Mouse (Mus musculus) natural killer cell, adult 2 months (primary cell): Measurements from ENCODE around the gene Plcd1.

Experiments
- DNase-seq, 2 experiments: peaks; one replicate each; pipeline ENCODE4 v3.0.0; 2022; ENCODE audit warnings: low spot score in 2 of 2

Gene Plcd1

DNA sequence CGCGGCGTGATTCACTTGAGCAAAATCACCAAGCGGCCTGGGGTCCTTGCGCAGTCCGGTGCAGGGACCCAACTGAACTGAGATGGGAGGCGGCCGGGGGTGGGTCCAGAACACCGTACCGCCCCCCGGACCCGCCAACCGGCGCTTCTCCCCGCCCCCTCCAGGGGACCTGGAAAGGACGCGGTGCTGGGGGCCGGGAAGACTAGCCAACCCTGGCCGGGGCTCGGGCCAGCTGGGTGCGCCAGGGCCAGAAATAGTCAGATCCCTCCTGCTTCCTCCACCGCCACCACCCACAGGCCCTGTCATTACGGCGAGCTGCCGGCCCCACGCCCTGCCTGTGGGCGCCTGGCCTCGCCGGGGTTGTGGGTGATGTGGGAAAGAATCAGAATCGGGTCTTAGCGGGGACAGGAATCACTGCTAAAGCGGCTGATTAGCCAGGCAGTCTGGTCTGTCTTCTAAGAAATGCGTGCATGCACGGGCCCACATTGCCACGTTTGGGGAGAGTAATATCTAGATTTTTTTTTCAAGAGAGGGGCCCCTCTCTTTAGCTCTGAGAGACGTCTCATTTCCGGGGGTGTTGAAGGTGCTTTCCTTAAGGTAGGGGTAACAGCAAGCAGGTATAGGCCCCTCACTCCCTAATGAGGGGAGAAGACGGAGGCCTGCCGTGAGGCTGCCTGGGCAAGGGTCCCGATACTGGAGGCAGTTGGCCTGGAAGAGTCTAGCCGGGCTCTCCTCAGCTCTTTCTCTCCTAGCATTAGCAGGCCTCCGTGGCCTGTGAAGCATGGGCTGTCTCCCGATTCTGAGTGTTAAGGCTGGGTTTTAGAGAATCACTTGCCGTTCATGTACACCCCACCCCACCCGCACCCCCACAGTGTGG is at the start of gene Plcd1:
Gene Plcd1, minus strand, starts transcription at position 84 of the 877 bp plus-strand sequence.
- DNase-seq = no peak

DNA sequence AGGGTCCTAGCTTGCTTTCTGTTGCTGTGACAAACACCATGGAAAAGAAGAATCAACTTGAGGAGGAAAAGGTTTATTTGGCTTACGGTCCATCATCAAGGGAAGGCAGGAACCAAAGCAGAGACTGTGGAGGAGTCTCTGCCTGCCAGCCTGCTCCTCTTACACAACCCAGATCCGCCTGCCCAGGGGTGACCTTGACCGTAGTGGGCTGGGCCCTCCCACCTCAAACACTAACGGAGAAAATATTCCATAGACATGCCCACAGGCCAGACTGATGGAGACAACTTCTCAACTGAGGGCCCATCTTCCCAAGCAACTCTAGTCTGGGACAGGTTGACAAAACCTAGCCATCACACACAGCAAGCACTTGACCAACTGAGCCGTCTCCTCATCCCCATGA is 48.8 kb upstream of the Plcd1 start:
- no peak for DNase-seq

DNA sequence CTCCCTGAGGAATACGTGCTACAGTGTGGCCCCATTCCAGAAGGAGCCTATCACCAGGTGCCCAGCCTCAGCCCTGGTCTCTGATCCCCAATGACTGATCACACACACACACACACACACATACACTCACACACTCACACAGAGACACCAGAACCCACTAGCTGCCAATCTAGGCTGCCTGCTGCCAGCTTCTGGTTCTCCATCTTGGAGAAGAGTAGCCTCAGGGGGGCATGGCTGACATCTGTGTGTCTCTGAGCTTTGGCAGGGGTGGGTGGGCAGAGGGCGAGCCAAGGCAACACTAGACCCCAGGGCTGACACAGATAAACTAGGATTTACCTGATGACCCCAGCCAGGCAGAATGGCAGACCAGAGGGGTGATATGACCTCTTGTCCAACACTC is 45.5 kb upstream of the Plcd1 start:
- DNase-seq = no peak

DNA sequence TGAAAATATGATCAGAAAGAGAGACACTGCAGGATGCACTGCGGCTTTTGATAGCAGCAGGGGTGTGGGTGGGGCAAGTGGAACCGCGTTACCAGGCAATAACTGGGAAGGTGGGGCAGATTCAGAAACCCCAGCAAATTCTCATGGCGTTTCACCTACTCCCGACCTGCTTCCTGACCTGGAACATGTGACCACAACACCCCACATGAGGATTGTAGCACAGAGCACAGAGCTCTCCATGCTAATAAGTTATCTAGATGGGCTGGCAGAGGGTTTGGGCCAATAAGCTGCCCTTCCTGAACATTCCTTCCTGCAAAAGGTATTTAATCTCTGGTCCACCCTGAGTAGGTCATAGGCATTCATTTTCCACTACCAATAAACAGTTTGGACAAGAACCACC is 37.4 kb upstream of the Plcd1 start:
- no peak for DNase-seq

DNA sequence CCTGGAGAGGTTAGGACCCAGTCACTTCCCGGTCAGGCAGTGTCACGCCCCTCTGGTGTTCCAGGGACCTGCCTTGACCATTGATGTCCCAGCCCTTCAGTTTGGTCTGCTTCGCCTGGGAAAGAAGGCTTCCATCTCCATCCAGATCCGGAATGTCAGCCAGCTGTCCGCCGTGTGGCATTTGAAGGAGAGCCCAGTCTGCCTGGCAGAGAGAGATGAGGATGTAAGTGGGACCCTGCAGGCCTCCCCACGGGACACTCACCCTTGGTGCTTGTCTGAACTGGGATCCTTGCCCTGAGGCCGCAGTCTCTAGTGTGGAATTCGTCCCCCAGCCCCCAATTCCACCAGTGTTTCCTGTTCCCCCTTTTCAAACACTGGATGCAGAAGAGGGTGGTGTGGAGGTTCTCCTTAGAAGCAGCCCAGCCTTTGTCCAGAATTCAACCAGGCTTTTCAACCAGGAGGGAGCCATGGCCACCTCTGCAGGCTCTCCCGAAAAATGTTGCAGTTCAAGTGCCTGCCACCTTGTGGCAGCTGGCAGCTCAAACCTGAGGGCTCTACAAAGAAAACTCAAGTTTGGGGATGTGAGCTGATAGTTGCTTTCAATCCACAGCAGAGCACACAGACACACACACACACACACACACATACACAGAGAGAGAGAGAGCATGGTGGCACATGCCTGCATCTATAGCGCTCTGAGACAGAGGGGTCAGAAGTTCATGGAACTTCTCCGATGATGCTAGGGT is 35.3 kb upstream of the Plcd1 start:
- DNase-seq = no peak

DNA sequence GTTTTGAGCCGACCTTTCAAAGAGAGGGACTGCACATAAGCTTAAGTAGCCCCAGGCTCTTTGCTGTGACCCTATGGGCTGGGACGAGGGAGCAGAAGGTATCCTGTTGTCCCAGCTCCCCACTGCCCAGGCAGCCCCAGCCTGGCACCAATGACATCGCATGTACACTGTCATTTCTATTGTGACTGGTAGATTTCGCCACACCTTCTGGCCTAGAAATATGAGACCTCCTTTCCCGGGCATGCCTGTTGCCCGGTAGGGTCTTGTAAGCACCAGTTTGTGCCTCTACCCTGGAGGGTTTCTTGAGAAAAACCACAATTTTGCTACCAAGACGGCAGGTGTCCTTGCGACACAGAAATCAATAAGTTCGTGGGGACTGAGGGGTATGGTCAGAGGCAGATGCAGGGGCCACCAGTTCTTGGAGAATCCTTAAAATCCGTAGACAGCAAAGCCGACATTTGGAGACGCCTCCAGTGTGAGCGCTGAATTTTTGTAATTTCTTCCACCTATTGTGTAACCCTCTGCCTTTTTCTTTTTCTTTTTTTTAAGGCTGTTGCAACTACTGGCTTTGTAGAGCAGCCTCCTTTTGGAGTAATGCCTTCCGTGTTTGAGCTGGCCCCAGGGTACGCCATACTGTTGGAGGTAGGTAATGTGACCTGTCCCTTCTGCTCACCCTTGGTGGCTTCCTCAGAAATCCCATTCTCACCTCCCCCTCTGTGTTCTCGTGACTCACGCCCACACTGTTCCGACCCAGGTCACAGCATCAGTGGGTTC is 29.5 kb upstream of the Plcd1 start:
- DNase-seq = no peak

DNA sequence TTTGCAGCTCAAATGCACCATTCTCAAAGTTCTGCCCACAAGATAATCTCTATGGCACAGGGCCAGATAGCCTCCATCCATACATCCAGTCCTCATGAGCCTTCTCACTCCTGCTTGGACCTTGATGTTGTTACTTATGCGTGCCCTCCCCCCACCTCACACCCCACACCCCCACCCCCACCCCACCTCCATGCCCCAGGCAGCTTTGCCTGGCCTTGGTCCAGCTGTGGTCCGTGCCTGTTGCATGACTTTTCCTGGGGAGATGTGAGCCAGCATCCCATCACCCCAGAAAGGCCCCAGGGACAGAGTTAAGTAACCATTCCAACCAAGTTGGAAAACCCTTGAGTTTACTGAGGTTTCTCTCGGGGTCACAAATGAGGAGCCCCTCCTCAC is 26.9 kb upstream of the Plcd1 start:
- DNase-seq = no peak

DNA sequence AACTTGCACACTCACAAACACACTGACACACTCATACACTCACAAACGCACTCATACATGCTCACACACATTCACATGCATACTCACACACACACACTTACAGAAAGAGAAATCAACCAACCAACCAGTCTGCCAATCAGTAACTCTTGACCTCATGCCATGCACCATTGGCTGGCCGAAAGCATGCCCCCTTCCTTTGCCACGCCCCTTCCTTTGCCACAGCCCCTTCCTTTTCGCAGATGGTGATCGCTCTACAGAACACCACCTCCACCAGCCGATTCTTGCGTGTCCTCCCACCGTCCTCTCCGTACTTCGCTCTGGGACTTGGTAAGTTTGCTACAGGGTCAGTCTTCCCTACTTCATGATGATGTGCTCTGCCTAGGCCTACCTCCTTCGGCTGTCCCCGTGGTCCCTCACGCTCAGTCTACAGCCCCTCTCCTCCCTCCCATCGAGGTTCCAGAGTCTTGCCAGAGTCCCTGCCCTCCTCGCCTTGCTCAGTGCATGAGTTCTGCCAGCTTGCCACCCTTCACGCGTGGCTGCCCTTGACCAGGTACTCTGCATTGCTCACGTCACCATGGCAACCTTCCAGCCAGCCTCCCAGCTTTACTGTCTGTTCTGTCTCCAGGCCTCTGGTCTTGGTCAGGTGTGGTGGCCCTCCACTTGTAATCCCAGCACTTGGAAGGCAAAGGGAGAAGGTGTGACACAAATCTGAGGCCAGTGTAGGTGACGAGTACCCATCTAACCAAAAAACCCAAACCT is 26.3 kb upstream of the Plcd1 start:
- no peak for DNase-seq

DNA sequence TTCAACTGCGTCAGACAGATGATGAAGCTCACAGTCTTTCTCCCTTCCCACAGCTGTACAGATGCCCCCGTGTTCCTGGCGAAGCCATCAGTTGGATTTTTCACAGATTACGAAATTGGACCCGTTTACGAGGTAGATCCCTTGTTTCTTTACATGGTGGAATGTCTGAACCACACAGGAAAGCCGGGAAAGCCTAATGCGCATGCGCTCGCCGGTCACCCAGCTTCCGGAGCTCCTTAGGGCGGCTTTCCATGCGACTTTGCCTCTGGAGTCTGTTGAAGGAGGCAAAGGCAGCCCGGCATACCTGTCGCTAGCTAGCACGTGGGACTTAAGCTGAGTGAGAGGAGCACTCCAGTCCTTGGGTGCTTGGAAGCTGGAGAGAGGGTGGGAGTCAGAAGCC is 21.6 kb upstream of the Plcd1 start:
- DNase-seq = no peak

DNA sequence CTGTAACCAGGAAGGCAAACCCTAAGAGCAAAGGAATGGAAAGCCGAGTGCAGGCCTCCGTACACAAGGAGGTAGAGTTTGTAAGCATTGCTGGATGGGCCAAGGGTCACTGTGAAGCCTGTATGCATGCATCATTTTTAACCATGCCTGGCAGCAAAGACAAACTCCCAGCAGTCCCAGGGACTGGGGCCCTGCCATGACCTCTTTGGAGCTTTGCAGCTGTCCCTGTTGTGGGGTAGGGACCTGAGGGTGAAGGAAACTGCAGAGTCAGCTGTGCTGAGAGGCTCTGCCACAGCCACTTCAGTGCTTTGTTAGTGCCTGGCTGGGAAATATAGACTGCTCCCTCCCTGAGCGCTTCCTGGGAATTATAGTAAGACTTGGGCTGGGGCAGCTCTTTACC is 17.3 kb upstream of the Plcd1 start:
- no peak for DNase-seq

DNA sequence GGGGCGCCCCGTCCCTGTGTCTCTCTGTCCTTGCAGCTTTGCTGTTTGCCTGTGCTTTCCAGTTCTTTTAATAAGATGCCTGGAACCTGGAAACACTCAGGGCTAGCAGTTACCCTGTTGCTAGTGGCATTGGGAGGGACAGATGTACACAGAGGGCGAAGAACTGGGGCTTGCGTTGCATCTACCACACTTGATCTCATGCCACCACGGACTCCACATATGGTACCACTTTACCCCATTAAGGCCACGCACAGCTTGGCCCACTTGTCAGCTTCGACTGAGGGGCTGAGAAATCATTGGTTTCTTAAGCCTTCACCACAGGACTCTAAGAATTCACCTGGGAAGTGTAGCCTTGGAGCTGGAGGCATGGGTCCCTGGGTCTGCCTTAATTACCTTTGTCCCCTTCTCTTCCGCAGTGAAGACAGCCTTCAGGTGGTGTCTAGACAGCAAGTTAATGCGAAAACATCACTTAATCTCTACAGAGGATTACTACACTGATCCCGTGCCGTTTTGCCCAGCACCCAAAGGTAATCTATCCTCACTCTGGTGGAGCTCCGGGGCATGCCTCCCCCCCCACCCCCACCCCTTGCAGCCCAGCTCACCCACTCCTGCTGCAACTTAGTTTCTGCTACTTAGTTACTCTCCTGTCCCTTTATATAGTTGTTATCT is 16.5 kb upstream of the Plcd1 start:
- no peak for DNase-seq

DNA sequence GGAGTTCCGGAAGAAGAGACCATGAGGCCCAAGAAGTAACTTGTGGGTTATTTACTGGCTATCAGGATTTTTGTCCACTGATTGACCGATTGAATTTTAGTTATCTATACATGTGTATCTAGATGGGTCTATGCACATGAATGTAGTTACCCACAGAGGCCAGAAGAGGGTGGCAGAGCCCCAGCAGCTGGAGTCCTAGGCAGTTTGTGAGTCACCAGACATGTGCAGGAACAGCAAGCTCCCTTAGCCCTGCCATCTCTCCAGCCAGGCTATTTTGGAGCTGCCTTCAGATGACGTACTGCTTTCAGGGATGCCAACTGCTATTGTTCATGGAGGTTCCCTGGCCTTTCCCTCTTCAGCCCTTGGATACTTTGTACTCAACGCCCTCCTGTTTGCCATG is 14.3 kb upstream of the Plcd1 start:
- no peak for DNase-seq

DNA sequence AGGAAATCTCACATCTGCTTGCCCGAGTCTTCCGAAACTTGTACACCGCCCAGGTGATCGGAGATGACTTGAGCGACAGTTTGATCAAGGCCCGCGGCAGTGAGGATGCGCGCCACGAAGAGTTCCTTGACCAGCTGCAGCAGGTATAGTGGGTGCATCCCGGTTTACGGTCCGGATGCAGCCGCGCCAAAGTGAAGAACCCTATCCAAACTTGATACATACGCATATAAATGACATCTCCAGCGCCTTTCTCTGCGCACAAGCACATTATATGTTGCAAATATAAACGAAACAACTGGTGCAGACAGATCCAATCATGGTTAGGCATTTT is 9.4 kb upstream of the Plcd1 start:
- no peak for DNase-seq

DNA sequence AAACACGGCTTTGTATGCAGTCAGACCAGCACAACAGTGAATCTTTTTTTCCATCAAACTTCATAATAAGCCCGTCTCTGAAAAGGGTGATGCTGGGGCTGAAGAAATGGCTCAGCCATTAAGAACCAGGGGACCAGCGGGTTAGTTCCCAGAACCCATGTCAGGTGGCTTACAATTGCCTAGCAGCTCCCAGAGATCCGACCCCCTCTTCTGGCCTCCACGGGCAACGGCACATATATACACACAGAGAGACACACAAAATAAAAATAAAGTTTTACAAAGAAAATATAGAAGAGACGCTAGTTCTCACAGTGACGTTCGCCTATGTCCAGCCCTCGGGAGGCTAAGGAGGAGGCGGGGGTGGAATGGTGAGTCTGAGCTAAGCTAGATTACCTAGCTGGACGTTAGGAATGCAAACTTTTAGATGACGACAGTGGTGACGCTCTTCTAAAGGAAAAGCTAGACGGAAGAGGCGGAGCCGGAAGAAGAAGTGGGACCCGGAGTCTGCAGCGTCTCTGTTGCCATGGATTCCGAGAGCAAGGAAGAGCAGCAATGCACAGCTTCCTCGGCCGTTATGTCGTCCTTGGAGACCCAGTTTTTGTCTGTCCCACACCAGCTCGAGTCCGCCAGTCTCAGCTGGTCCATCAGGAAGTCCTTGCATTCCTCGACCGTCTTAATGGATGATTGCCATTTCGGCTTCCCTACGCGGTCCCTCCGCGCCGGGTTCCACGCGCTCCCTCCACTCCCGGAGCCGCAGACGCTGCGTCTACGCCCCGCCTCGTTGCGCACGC is 8.9 kb upstream of the Plcd1 start, which contains the start of gene Dlec1:
Gene Dlec1, plus strand, starts transcription at position 487 of the 791 bp plus-strand sequence.
- peak; percentile 32 to 43 for DNase-seq

DNA sequence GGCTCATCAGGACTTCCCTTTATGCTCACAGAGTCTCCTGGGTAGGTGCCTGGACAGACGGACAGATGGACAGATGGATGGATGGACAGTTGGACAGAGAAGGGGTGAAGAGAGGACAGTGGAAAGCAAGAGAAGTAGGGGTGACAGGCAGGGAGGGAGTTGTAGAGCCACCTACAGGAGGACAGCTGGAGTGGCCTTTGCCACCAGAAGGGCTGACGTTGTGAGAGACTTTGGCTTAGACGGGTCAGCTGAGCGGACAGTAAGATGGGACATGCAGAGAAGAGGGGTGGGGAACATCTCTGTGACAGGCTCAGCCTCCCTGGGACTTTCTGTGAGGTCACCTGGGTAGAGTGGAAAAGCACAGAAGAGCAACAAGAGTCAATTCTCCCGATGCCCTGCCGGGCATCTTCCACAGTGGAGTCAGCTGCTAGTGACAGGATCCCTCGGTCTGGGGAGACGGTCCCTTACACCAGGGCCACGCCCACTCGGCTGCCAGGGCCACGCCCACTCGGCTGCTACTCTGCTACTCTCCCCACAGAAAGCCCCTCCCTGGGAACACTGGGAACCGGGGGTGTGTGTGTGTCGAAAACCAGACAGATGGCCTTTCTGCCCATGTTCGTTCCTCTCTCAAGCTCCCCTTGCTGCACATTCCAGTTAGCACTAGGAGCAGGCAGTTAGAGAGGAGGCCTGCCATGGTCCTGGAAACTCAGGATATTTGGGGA is 7.0 kb upstream of the Plcd1 start:
- DNase-seq = peak in 1 of 2 experiments; percentile 7

DNA sequence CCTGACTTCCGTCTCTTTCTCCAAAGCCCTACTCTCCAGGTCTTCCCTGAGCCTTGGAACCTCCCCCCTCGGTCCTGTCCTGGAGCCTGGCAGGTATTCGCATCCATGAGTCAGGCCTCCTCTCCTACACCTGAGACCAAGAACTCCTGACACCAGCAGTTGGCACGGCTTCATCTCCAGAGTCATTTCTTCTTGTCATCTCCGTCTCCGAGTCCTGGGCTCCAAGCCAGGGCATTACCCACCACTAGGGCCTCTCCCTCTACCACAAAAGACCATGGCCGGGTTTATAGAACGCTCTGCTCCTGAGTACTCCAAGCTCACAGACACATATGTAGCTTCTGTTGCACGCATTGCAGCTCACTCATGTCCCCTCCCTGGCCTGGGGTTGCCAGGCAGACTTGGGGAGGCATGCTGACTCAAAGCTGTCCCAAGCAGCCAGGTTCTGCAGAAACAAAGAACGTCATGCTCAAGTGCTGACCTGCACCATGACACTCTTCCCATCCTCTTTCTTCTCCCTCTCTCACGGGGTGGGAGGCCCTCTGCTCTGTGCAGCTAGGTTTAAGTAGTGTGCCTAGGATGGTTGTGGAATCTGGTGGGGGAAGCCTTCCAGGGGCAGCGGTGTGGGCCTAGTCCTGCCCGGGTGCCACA is 1.3 kb upstream of the Plcd1 start:
- no peak for DNase-seq

DNA sequence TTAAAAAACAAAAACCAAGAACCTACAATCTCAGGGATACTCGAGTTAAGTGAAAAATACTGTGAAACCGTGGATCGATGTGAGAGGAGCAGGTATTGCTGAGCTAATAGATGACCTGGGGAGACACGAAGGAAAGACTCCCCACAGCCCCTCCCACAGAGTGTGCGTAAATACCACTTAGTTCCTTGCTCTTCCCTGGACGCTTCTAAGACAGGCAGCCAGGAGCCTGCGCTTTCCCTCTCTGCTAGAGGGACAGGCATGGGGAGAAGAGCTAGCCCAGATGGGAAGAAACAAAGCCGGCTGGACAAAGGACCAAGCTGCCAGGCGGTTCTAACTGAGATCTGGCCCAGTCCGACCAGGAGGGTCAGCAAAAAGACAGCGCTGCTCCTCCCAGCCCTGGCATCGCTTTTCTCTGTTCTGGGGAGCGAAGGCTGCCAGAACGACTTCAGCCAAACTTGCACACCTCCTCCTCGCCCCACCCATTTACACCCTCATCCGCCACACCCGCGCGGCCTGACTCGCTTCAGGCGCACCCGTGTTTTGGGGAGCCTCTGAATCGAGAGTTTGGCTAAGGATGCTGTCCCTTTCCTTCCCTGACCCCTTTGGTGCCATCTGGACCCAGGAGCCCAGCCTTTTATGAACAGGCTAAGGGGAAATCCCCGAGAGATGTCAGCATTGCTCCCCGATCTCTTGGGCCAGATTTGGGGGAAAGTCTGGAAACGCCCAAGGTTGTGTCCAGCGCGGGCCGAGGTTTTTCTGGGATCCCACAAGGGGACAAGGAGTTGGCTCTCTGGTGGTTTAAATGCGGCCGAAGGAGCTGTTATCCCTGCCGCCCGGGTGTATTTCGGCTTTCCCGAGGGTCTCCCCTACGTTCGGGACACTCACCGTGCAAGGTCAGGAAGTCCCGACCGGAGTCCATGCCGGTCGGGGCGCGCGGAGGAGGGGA is 556 bp downstream of the Plcd1 start:
- DNase-seq = no peak
